Mouse (Mus musculus): ENCODE results near the gene Clcnka. TPM values are rescaled to one million over a fixed set of nuclear protein-coding genes. Genes with fewer than 3 reads are reported as not detected.

Gene Clcnka
- polyA plus RNA-seq, 1 experiment: not detected

DNA sequence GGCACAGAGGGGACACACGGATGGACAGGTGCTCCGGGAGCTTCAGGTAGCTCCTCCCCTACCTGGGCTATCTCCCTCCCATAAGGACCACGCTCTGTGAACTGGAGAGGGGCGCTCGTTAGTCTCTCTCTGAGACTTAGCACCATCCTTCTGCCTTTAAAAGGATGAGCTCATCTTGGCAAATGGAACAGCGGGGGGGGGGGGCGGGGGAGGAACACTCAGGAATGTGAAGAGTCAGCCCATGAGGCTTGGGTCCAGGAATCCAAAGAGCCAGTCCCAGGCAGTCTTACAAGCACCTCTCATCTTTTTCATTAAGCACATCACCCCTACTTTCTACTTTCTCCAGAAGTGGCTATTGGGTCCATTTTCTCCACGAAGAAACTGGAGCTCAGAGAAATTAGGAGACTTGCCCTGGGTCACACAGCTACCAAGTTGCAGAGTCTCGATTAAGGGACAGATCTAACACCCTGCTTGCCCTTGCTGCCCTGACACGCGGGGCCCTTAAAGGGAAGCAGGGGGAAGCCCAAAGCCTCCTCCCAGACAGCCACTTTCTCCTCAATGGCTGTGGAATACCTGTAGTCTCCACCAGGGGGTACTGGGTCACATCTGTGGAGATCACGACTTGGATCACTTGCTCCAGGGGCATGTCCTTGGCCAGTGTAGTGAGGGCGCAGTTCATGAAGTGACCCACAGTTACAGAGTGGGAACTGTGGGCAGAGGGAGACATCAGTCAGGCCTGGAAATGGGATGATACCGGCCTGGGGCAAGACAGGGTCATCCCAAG lies 8.2 kb upstream of the Clcnka start:
- TF ChIP-seq POLR2A (IDR thresholded peaks at IDR 0.05; ENCODE audit: borderline replicate concordance, extremely low read depth, low read depth, low read length): no peak
- TF ChIP-seq CTCF (IDR thresholded peaks at IDR 0.05; ENCODE audit: insufficient read depth, low read length): peak; percentile 55
- 34% methylated on average over 14 of the region's 14 CpGs for WGBS
- Histone ChIP-seq H3K4me1 (ENCODE audit: control insufficient read depth, insufficient read depth, low read length) (no peaks in the 10 kb centered on the region), H3K4me3 (replicated peaks; ENCODE audit: extremely low read depth, low read depth, low read length) (no peak overlapping the region)
- peak; percentile 37 for DNase-seq

DNA sequence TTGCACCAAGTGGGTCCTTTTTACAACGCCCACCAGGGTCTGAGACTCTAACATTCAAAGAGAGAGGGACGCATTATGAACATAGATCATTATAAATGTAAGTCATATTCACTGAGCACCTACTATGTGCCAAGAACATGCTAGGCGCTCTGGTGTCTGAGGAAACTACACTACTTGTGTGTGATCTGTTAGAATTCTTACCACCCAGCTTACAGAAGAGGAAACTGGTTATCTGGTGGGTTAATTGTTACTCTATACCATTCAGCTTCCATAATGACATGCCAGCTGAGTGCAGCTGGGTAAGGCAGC lies 6.7 kb upstream of the Clcnka start:
- TF ChIP-seq CTCF (IDR thresholded peaks at IDR 0.05; ENCODE audit: insufficient read depth, low read length) (no peak), POLR2A (IDR thresholded peaks at IDR 0.05; ENCODE audit: borderline replicate concordance, extremely low read depth, low read depth, low read length) (no peak)
- WGBS: 83% methylated on average over 3 of the region's 3 CpGs
- DNase-seq: no peak
- Histone ChIP-seq H3K4me1 (ENCODE audit: control insufficient read depth, insufficient read depth, low read length) (no peaks in the 10 kb centered on the region), H3K4me3 (replicated peaks; ENCODE audit: extremely low read depth, low read depth, low read length) (no peak overlapping the region)

DNA sequence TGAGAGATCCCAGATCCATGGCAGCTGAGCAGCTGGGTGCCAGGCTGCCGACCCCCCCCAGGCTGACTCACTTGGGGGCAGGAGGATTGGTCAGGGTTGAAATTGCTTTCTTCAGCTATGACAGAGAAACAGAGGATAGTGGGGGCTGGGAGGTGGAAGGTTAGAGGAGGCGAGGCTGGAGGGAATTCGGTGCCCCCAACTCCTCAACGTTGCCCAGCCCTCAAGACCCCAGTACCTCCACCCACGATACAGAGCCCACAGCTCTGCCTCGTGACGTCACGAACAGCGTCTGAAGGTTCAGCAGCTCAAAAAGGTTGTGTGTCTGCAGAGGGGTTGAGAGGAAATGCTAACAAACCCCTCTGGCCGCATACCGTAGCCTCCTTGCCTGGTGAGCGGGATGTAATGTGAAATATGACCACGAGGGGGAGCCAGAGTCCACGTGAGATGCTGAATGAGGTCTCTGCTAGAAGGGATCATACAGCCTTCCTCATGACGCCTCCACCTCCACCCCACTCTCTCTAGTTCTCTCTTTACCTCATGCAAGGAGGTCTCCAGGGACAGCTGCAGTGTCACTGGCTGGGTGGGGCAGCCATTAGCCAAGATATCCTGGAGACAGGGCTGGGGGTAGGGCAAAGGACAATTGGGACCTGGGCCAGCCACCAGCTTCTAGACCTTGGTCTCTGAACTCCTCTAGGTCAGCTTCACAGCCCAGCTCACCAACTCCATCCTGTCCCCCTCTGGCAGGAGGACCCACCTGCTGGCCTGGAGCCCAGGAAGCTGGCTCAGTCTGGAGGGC lies 6.2 kb upstream of the Clcnka start:
- peak; percentile 100 for TF ChIP-seq CTCF (IDR thresholded peaks at IDR 0.05; ENCODE audit: insufficient read depth, low read length)
- no peak for TF ChIP-seq POLR2A (IDR thresholded peaks at IDR 0.05; ENCODE audit: borderline replicate concordance, extremely low read depth, low read depth, low read length)
- no peak overlapping the region for H3K4me3 ChIP-seq (replicated peaks; ENCODE audit: extremely low read depth, low read depth, low read length)
- peak; percentile 87 for DNase-seq
- WGBS: 11% methylated on average over 15 of the region's 15 CpGs
- H3K4me1 ChIP-seq (ENCODE audit: control insufficient read depth, insufficient read depth, low read length): no peaks in the 10 kb centered on the region

DNA sequence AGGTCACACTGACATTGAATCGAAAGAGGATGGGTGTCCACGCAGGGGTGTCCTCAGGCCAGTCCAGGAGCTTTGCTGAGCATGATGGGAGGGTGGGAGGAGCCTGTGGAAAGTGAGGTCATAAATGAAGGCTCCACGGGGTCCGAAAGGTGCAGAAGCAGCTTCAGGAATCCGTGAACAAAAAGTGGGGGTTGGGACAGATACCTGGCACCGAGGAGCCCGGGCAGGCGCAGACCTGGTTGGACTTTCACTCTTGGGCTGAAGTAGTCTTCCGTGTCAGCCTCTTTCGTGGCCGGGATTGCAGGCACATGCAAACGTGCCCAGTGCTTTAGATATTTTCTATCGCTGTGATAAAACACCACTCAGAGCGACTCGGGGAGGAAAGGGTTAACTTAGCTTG lies 1.6 kb upstream of the Clcnka start:
- Histone ChIP-seq H3K4me1 (ENCODE audit: control insufficient read depth, insufficient read depth, low read length) (no peaks in the 10 kb centered on the region), H3K4me3 (replicated peaks; ENCODE audit: extremely low read depth, low read depth, low read length) (no peak overlapping the region)
- DNase-seq: no peak
- 79% methylated on average over 15 of the region's 15 CpGs for WGBS
- no peak for TF ChIP-seq CTCF (IDR thresholded peaks at IDR 0.05; ENCODE audit: insufficient read depth, low read length)

DNA sequence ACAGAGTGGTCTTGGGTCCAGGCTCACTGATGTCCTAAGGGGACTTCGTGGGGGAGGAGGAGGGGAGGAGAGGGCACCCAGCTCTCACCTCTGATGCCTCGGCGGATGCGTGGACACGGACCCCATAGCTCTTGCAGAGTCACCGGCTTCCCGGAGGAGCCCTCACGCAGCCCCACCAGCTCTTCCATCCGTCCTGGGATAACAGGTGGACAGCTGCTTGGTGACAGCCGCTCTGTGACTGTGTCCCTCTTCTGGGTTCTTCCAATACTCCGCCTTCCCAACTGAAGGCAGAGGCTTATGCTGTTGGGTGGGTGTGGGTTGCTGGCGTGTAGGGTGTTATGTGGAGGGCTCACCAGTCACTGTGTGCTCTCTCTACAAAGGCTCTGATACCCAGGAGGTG lies 663 bp downstream of the Clcnka start:
- Histone ChIP-seq H3K4me1 (ENCODE audit: control insufficient read depth, insufficient read depth, low read length) (no peaks in the 10 kb centered on the region), H3K4me3 (replicated peaks; ENCODE audit: extremely low read depth, low read depth, low read length) (no peak overlapping the region)
- 68% methylated on average over 12 of the region's 12 CpGs for WGBS
- DNase-seq: no peak
- TF ChIP-seq POLR2A (IDR thresholded peaks at IDR 0.05; ENCODE audit: borderline replicate concordance, extremely low read depth, low read depth, low read length): no peak
- TF ChIP-seq CTCF (IDR thresholded peaks at IDR 0.05; ENCODE audit: insufficient read depth, low read length): no peak

DNA sequence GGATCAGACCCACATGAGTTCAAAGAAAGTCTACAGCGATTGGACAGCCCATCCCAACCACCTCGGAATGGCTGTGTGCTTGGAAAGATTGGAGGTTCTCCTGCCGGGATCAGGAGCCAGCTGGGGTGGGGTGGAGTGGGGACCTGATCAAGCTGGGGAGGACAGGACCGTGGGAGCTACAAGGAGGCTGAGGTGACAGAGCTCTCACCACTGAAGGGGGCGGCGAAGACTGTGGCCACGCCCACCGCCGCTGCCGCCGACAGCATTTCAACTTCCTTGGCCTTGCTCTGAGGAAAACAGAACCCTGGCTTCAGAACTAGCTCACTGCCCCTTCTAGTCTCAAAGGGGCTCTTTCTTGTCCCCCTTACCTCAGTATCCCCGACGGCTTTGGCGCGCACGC lies 3.8 kb downstream of the Clcnka start:
- TF ChIP-seq POLR2A (IDR thresholded peaks at IDR 0.05; ENCODE audit: borderline replicate concordance, extremely low read depth, low read depth, low read length) (no peak), CTCF (IDR thresholded peaks at IDR 0.05; ENCODE audit: insufficient read depth, low read length) (no peak)
- no peaks in the 10 kb centered on the region for H3K4me1 ChIP-seq (ENCODE audit: control insufficient read depth, insufficient read depth, low read length)
- no peak for DNase-seq
- 20% methylated on average over 16 of the region's 16 CpGs for WGBS
- no peak overlapping the region for H3K4me3 ChIP-seq (replicated peaks; ENCODE audit: extremely low read depth, low read depth, low read length)

DNA sequence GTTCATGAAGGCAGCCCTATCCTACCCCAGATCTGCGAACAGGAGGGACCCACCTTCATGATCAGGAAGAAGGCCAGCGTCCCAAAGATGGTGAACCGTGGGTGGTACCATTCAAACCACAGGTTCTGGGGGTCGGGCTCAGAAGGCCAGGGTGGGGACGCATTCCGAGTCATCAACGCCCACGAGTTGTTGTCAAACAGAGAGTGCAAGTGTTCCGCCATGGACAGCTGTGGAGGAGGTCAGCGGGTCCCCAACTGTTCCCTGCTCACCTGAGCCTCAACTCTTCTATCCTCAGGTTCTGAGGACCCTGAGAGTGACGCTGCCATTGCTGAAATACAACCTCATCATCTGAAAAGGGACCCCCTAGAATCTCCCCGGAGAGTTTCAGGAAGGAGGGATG lies 7.2 kb downstream of the Clcnka start:
- Histone ChIP-seq H3K4me3 (replicated peaks; ENCODE audit: extremely low read depth, low read depth, low read length) (no peak overlapping the region), H3K4me1 (ENCODE audit: control insufficient read depth, insufficient read depth, low read length) (no peaks in the 10 kb centered on the region)
- TF ChIP-seq POLR2A (IDR thresholded peaks at IDR 0.05; ENCODE audit: borderline replicate concordance, extremely low read depth, low read depth, low read length) (no peak), CTCF (IDR thresholded peaks at IDR 0.05; ENCODE audit: insufficient read depth, low read length) (no peak)
- 72% methylated on average over 12 of the region's 12 CpGs for WGBS
- DNase-seq: no peak

DNA sequence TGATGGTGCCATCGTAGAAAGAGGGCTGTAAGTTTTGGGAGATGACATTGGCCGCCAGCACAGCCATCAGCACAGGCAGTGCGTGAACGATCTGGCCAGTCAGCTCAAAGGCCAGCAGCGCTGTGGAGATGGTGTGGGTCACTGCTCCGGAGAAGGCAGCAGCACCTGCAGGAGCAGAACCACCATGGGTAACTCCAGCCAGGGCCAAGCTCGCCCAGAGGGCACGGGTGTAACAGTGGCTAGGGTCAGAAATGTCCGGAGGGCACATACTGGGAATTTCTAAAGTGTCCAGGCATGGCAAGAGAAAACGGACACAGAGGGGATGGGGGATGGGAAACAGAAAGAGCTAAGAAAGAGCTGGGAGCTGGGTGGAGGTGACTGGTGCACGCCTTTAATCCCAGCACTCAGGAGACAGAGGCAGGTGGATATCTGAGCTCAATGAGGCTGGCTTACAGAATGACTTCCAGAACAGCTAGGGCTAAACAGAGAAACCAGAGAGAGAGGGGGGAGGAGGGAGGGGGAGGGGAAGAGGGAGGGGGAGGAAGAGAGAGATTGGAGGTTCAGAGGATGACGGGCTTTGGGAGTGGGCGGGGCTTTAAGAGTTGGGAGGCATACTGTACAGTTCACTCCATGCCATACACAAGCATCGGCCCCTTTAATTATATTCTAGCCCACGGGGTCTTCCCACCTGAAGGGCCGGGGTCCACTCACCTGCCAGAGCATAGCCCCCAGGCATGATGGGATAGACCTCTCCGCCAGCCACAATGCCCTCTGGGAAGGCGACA lies 9.0 kb downstream of the Clcnka start:
- TF ChIP-seq POLR2A (IDR thresholded peaks at IDR 0.05; ENCODE audit: borderline replicate concordance, extremely low read depth, low read depth, low read length) (no peak), CTCF (IDR thresholded peaks at IDR 0.05; ENCODE audit: insufficient read depth, low read length) (no peak)
- no peak for DNase-seq
- Histone ChIP-seq H3K4me3 (replicated peaks; ENCODE audit: extremely low read depth, low read depth, low read length) (no peak overlapping the region), H3K4me1 (ENCODE audit: control insufficient read depth, insufficient read depth, low read length) (no peaks in the 10 kb centered on the region)
- 71% methylated on average over 18 of the region's 18 CpGs for WGBS

DNA sequence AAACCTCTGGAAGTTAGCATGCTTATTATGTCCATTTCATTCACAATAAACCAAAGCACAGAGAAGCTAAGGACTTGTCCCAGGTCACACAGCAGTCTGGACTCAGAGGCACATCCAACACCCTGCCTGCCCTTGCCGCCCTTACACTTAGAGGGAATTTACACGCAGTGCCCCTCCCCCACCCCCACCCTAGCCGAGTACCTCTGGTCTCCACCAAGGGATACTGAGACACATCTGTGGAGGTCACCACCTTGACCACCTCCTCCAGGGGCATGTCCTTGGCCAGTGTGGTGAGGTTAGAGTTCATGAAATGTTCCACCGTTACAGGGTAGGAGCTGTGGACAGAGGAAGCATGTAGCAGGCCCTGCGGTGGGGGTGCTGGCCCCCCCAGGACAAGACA lies 10.6 kb downstream of the Clcnka start:
- Histone ChIP-seq H3K4me1 (ENCODE audit: control insufficient read depth, insufficient read depth, low read length) (no peaks in the 10 kb centered on the region), H3K4me3 (replicated peaks; ENCODE audit: extremely low read depth, low read depth, low read length) (no peak overlapping the region)
- no peak for DNase-seq
- TF ChIP-seq CTCF (IDR thresholded peaks at IDR 0.05; ENCODE audit: insufficient read depth, low read length): no peak
- TF ChIP-seq POLR2A (IDR thresholded peaks at IDR 0.05; ENCODE audit: borderline replicate concordance, extremely low read depth, low read depth, low read length): no peak
- 71% methylated on average over 5 of the region's 5 CpGs for WGBS
